Comparison of ENCODE assay signal across 20 mouse cellular contexts in the genomic region with DNA sequence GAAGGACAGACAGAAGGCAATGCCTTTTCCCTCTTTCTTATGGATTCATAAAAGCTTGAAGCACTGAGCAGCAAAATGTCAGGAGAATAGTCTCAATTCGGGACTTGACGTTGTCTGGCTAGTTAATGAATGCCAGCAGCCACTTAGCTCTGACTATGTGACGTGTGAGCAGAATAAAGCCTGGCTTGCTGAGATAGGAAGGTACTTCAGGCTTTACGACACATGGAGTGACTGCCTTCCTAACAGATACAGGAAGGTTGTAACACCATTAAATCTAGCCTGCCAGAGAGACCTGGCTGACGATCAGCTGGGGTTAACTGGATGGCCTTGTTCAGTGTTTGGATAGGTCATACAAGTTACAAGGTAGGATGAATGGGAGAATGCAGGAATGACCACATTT.
A peak's percentile ranks its signal among the peaks of the same experiment; 100 is the strongest.
DNase-seq lines count a peak whose midpoint lies in the region; ATAC-seq and TF ChIP-seq lines count a peak whose summit lies in the region.
"Had no signal": no experiment of that assay in that cellular context is flagged by ENCODE, and none has a peak within 500 bp of the region (broad histone marks: within the 10 kb centered on the region; RNA-seq: fewer than 3 reads in every experiment).

No protein-coding gene starts in this region.

- TF ChIP-seq CTCF in lung, embryonic 14.5 days (IDR thresholded peaks at IDR 0.05; ENCODE audit: low read depth) = no peak
- TF ChIP-seq CTCF in midbrain, postnatal 0 days (IDR thresholded peaks at IDR 0.05) = no peak

- H3K27me3 ChIP-seq in lung, embryonic 14.5 days (ENCODE audit: insufficient read depth, low read length) = no peaks in the 10 kb centered on the region
- no peaks in the 10 kb centered on the region for H3K27me3 ChIP-seq in midbrain, embryonic 11.5 days (ENCODE audit: control insufficient read depth, insufficient read depth, low read length)
- no peaks in the 10 kb centered on the region for H3K27me3 ChIP-seq in midbrain, postnatal 0 days (ENCODE audit: insufficient read depth, low read length)
- H3K27me3 ChIP-seq in intestine, embryonic 16.5 days (replicated peaks; ENCODE audit: control insufficient read depth, insufficient read depth, low read length) = no peaks in the 10 kb centered on the region
- H3K27me3 ChIP-seq: embryonic facial prominence, embryonic 12.5 days; forebrain, embryonic 13.5 days; forebrain, embryonic 15.5 days had no signal

- no peak overlapping the region for H3K9ac ChIP-seq in lung, embryonic 14.5 days
- no peak overlapping the region for H3K9ac ChIP-seq in midbrain, embryonic 11.5 days (ENCODE audit: low read length)
- H3K9ac ChIP-seq in midbrain, postnatal 0 days (replicated peaks; ENCODE audit: low read length, poor library complexity, severe bottlenecking) = no peak overlapping the region
- H3K9ac ChIP-seq in intestine, embryonic 16.5 days (ENCODE audit: low read depth, low read length) = no peak overlapping the region
- H3K9ac ChIP-seq: embryonic facial prominence, embryonic 12.5 days; forebrain, embryonic 13.5 days; forebrain, embryonic 15.5 days had no signal

- no peak overlapping the region for H3K4me3 ChIP-seq in lung, embryonic 14.5 days (ENCODE audit: low read depth, low read length)
- no peak overlapping the region for H3K4me3 ChIP-seq in midbrain, embryonic 11.5 days (ENCODE audit: low read depth, low read length)
- H3K4me3 ChIP-seq in midbrain, postnatal 0 days (ENCODE audit: low read depth, low read length) = no peak overlapping the region
- H3K4me3 ChIP-seq in intestine, embryonic 16.5 days (ENCODE audit: low read length) = no peak overlapping the region
- H3K4me3 ChIP-seq: embryonic facial prominence, embryonic 10.5 days; embryonic facial prominence, embryonic 12.5 days; forebrain, embryonic 13.5 days; forebrain, embryonic 15.5 days had no signal

- no peak for ATAC-seq in lung, embryonic 14.5 days (ENCODE audit: insufficient read depth)
- no peak for ATAC-seq in midbrain, embryonic 11.5 days (ENCODE audit: low FRiP score)
- ATAC-seq in midbrain, postnatal 0 days (ENCODE audit: low FRiP score) = no peak
- peak; percentile 71 for ATAC-seq in intestine, embryonic 16.5 days
- ATAC-seq: forebrain, embryonic 13.5 days; forebrain, embryonic 15.5 days had no signal

- no peak overlapping the region for H3K4me2 ChIP-seq in lung, embryonic 14.5 days
- H3K4me2 ChIP-seq in midbrain, embryonic 11.5 days = no peak overlapping the region
- H3K4me2 ChIP-seq in midbrain, postnatal 0 days (ENCODE audit: low read depth, low read length, poor library complexity, severe bottlenecking) = no peak overlapping the region
- no peak overlapping the region for H3K4me2 ChIP-seq in intestine, embryonic 16.5 days (ENCODE audit: low read depth, low read length)
- H3K4me2 ChIP-seq: embryonic facial prominence, embryonic 12.5 days; forebrain, embryonic 13.5 days; forebrain, embryonic 15.5 days had no signal

- H3K4me1 ChIP-seq in lung, embryonic 14.5 days (ENCODE audit: insufficient read depth) = no peaks in the 10 kb centered on the region
- H3K4me1 ChIP-seq in midbrain, embryonic 11.5 days (ENCODE audit: control insufficient read depth, insufficient read depth, low read length) = no peaks in the 10 kb centered on the region
- H3K4me1 ChIP-seq in midbrain, postnatal 0 days (ENCODE audit: insufficient read depth, low read length) = no peaks in the 10 kb centered on the region
- no peaks in the 10 kb centered on the region for H3K4me1 ChIP-seq in intestine, embryonic 16.5 days (ENCODE audit: control insufficient read depth, insufficient read depth, low read length)
- H3K4me1 ChIP-seq: embryonic facial prominence, embryonic 12.5 days; forebrain, embryonic 13.5 days; forebrain, embryonic 15.5 days had no signal

- H3K27ac ChIP-seq in lung, embryonic 14.5 days (ENCODE audit: low read depth) = no peak overlapping the region
- H3K27ac ChIP-seq in midbrain, embryonic 11.5 days (ENCODE audit: low read depth, low read length) = no peak overlapping the region
- H3K27ac ChIP-seq in midbrain, postnatal 0 days (ENCODE audit: low read depth, low read length) = no peak overlapping the region
- H3K27ac ChIP-seq in intestine, embryonic 16.5 days (ENCODE audit: low read length) = no peak overlapping the region
- H3K27ac ChIP-seq: embryonic facial prominence, embryonic 10.5 days; embryonic facial prominence, embryonic 12.5 days; forebrain, embryonic 13.5 days; forebrain, embryonic 15.5 days had no signal

- no peaks in the 10 kb centered on the region for H3K36me3 ChIP-seq in lung, embryonic 14.5 days (ENCODE audit: insufficient read depth)
- H3K36me3 ChIP-seq in midbrain, embryonic 11.5 days (ENCODE audit: control insufficient read depth, insufficient read depth, low read length) = no peaks in the 10 kb centered on the region
- no peaks in the 10 kb centered on the region for H3K36me3 ChIP-seq in midbrain, postnatal 0 days (ENCODE audit: insufficient read depth, low read length)
- H3K36me3 ChIP-seq in intestine, embryonic 16.5 days (ENCODE audit: control insufficient read depth, insufficient read depth, low read length) = no peaks in the 10 kb centered on the region
- H3K36me3 ChIP-seq: embryonic facial prominence, embryonic 10.5 days; embryonic facial prominence, embryonic 12.5 days; forebrain, embryonic 15.5 days had no signal

- H3K9me3 ChIP-seq in lung, embryonic 14.5 days (ENCODE audit: low read depth, low read length) = no peaks in the 10 kb centered on the region
- no peaks in the 10 kb centered on the region for H3K9me3 ChIP-seq in midbrain, embryonic 11.5 days (ENCODE audit: control insufficient read depth, low read length)
- no peaks in the 10 kb centered on the region for H3K9me3 ChIP-seq in midbrain, postnatal 0 days (ENCODE audit: low read length)
- H3K9me3 ChIP-seq in intestine, embryonic 16.5 days (ENCODE audit: control insufficient read depth, low read length) = no peaks in the 10 kb centered on the region
- H3K9me3 ChIP-seq: embryonic facial prominence, embryonic 10.5 days; embryonic facial prominence, embryonic 12.5 days; forebrain, embryonic 13.5 days; forebrain, embryonic 15.5 days had no signal

- DNase-seq in lung, embryonic 14.5 days = peak; percentile 48
- no peak for DNase-seq in lung, postnatal 10 days
- DNase-seq in midbrain, embryonic 11.5 days (ENCODE audit: low spot score, missing footprints) = peak; percentile 35
- no peak for DNase-seq in midbrain, postnatal 0 days (ENCODE audit: low spot score)
- no peak for DNase-seq in frontal cortex, postnatal 25 days (ENCODE audit: low spot score in 2 of 2)
- DNase-seq in ovary, postnatal 14 days (ENCODE audit: low spot score) = no peak
- DNase-seq: adrenal gland, adult 8-10 months; adrenal gland, postnatal 14 days; adrenal gland, postnatal 36 days; B cell, adult 2 months; cerebellum, adult 11-12 months; cerebellum, adult 2 months; cerebellum, adult 9-10 months; cerebellum, postnatal 10 days; cerebellum, postnatal 25 days had no signal

- WGBS in lung, embryonic 14.5 days = 42% methylated on average over 5 of the region's 5 CpGs
- WGBS in midbrain, embryonic 11.5 days = 84% methylated on average over 5 of the region's 5 CpGs
- WGBS in midbrain, postnatal 0 days = 75% methylated on average over 5 of the region's 5 CpGs
- WGBS in intestine, embryonic 16.5 days = 46% methylated on average over 5 of the region's 5 CpGs

Comparison
In these comparisons a context has a peak if more than half of its experiments do, and no peak if none do; other contexts are left out.
1. DNase-seq: peak in lung, embryonic 14.5 days (single experiment) and midbrain, embryonic 11.5 days (single experiment); none in lung, postnatal 10 days (single experiment), midbrain, postnatal 0 days (single experiment), frontal cortex, postnatal 25 days (0 of 2) and ovary, postnatal 14 days (single experiment).